Mouse (Mus musculus) embryonic facial prominence, embryonic 11.5 days (tissue): ENCODE measurements at regions not wholly inside any gene's neighbourhood (a gene's known extent, or its start where the extent isn't known, plus 50 kb on each side); places are given as distances from the start of the nearest gene placed in this dataset.

Experiments used
- ATAC-seq: fragments of 200-750 bp; cut with Nextera tagmentation; replicated peaks from 2 replicates; pipeline ENCODE4 v1.8.0; 2017; ENCODE audit warnings: low read depth; ENCODE audit not compliant: insufficient number of reproducible peaks, low FRiP score, low TSS enrichment
- DNase-seq: peaks from one replicate; pipeline ENCODE4 v3.0.0-alpha.2; 2015; ENCODE audit warnings: low spot score
- H3K27ac ChIP-seq: fragments of 300-500 bp; sonication (generic); replicated peaks from 2 replicates; pipeline ENCODE4 v1.5.1; 2014; ENCODE audit warnings: mild to moderate bottlenecking, low read depth, low read length, control low read depth
- H3K27me3 ChIP-seq: fragments of 300-500 bp; sonication (generic); 2 replicates; pipeline ENCODE4 v1.6.1; 2014; ENCODE audit warnings: mild to moderate bottlenecking, low read length, moderate library complexity, mixed read lengths; ENCODE audit not compliant: control insufficient read depth, insufficient read depth
- H3K36me3 ChIP-seq: fragments of 300-500 bp; sonication (generic); replicated peaks from 2 replicates; pipeline ENCODE4 v1.6.1; 2014; ENCODE audit warnings: low read depth, mild to moderate bottlenecking, low read length, moderate library complexity, mixed read lengths; ENCODE audit not compliant: control insufficient read depth, insufficient read depth
- H3K4me1 ChIP-seq: fragments of 300-500 bp; sonication (generic); 2 replicates; pipeline ENCODE4 v1.6.1; 2014; ENCODE audit warnings: low read length, mixed read lengths; ENCODE audit not compliant: control insufficient read depth, insufficient read depth
- H3K4me2 ChIP-seq: fragments of 300-500 bp; sonication (generic); 2 replicates; pipeline ENCODE4 v1.6.1; 2014; ENCODE audit warnings: low read depth, mild to moderate bottlenecking, control low read depth, low read length, moderate library complexity
- H3K4me3 ChIP-seq: fragments of 300-500 bp; sonication (generic); 2 replicates; pipeline ENCODE4 v1.5.1; 2014; ENCODE audit warnings: low read depth, low read length, control low read depth
- H3K9ac ChIP-seq: fragments of 300-500 bp; sonication (generic); replicated peaks from 2 replicates; pipeline ENCODE4 v1.6.1; 2014; ENCODE audit warnings: mild to moderate bottlenecking, control low read depth, low read length
- H3K9me3 ChIP-seq: fragments of 300-500 bp; sonication (generic); replicated peaks from 2 replicates; pipeline ENCODE4 v1.6.1; 2016; ENCODE audit warnings: mild to moderate bottlenecking, low read length, inconsistent platforms, mixed read lengths; ENCODE audit not compliant: control insufficient read depth
- WGBS: fragments of 180-500 bp; shearing (Covaris S2); extraction: QIAGEN DNeasy Blood & Tissue Kit; methylation state at CpG from one replicate; pipeline ENCODE4 v1.1.7; 2014; 5-methylcytosine and 5-hydroxymethylcytosine counted together

DNA sequence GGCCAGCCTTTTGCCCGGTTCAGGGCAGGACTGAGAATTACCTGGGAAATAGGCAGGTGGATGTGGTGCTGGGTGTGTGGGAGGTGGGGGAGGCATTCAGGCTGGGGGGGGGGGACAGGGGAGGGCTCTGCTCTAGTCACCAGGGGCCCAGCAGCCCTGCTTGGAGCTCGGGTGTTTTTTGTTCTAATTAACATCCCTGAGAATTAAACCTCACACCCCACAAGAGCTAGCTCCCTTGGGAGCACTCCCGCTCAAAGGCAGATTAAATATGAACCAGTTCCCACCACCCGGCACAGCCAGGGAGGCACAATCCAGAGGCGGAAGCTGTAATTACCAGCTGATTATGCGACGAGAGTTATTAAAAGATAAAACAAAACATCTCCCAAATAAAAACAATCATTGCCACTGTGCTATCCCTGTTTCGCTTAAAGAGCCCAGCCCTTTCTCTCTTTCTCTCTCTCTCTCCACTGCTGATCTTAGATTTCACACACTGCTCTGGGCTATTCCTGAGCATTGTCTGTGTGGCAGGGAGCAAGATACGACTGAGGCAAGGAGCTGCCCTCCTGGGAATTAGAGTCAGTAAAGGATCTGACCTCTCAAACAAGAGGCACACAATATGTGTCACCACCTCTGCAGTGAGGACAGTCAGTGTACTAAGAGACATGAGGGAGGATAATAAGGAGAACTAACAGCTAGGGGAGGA, 397.0 kb downstream of the Matn1 start:
- DNase-seq (no peak), ATAC-seq (no peak)
- H3K27me3 ChIP-seq: no peaks in the 10 kb centered on the region
- no peak overlapping the region for H3K4me2 ChIP-seq
- H3K4me3 ChIP-seq: no peak overlapping the region
- 28% methylated on average over 9 of the region's 9 CpGs for WGBS
- no peaks in the 10 kb centered on the region for H3K36me3 ChIP-seq
- no peaks in the 10 kb centered on the region for H3K9me3 ChIP-seq
- no peaks in the 10 kb centered on the region for H3K4me1 ChIP-seq
- H3K27ac ChIP-seq: no peak overlapping the region
- H3K9ac ChIP-seq: no peak overlapping the region

DNA sequence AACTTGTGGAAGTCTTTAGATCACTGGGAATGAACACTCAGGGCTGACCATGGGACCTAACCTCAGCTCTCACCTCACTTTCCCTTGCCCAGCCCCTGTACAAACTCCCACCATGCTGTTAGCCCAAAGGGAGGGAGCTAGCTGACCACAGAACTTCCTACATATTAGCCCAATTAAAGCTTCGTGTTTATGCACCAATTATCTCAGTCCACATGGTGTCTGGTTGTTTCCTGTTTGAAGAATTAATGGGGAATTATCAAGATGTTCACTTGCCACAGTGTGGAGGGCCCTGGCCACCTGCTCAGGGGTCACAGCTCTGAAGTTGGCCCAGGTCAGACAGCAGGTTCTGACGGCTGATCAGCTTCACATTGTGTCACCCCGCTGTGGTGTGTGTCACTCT, 402.5 kb downstream of the Matn1 start:
- Histone ChIP-seq H3K4me1 (no peaks in the 10 kb centered on the region), H3K4me3 (no peak overlapping the region), H3K9me3 (no peaks in the 10 kb centered on the region), H3K27me3 (no peaks in the 10 kb centered on the region), H3K4me2 (no peak overlapping the region), H3K9ac (no peak overlapping the region), H3K36me3 (no peaks in the 10 kb centered on the region), H3K27ac (no peak overlapping the region)
- DNase-seq: no peak
- WGBS: 50% methylated on average over 3 of the region's 3 CpGs
- no peak for ATAC-seq

DNA sequence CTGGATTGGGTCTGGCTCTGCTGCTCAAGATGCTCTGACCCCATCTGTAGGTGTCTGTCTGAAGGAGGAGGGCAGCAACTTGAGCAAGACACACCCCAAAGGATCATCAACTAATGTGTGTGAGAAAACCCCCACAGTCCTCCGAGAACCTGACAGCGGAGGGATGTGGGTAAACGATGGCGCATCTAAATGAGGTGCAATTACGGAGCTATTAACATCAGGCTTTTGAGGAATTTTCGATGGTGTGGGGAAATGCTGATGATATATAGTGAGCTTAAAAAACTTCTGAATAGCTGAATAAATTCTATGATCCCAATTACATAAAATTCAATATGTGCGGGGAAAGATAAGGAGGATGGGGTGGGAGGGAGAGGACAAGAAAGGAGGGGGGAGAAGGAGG, 406.1 kb downstream of the Matn1 start:
- Histone ChIP-seq H3K4me2 (no peak overlapping the region), H3K4me3 (no peak overlapping the region), H3K4me1 (no peaks in the 10 kb centered on the region), H3K9me3 (no peaks in the 10 kb centered on the region), H3K27ac (no peak overlapping the region), H3K36me3 (no peaks in the 10 kb centered on the region), H3K9ac (no peak overlapping the region), H3K27me3 (no peaks in the 10 kb centered on the region)
- no peak for DNase-seq
- ATAC-seq: no peak
- WGBS: 58% methylated on average over 7 of the region's 7 CpGs

DNA sequence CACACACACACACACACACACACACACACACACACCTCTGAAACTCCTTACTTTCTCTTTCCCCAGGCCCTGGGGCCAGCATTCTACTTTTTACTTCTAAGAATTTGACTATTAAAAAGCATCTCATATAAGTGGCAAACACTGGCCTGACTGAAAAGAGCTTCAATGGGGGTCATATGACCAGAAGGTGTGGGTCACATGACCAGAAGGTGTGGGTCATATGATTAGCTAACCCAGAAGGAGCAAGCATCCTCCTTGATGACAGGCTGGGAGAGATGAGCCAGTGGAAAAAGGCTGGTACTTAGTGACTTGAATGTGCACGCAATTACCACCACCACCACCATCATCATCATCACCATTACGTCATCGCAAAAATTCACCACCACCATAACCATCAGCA, 410.7 kb downstream of the Matn1 start:
- no peaks in the 10 kb centered on the region for H3K36me3 ChIP-seq
- H3K27me3 ChIP-seq: no peaks in the 10 kb centered on the region
- H3K9ac ChIP-seq: no peak overlapping the region
- no peaks in the 10 kb centered on the region for H3K9me3 ChIP-seq
- ATAC-seq: no peak
- no peak overlapping the region for H3K4me3 ChIP-seq
- no peak for DNase-seq
- no peaks in the 10 kb centered on the region for H3K4me1 ChIP-seq
- H3K27ac ChIP-seq: no peak overlapping the region
- WGBS: 90% methylated on average over 3 of the region's 3 CpGs
- no peak overlapping the region for H3K4me2 ChIP-seq

DNA sequence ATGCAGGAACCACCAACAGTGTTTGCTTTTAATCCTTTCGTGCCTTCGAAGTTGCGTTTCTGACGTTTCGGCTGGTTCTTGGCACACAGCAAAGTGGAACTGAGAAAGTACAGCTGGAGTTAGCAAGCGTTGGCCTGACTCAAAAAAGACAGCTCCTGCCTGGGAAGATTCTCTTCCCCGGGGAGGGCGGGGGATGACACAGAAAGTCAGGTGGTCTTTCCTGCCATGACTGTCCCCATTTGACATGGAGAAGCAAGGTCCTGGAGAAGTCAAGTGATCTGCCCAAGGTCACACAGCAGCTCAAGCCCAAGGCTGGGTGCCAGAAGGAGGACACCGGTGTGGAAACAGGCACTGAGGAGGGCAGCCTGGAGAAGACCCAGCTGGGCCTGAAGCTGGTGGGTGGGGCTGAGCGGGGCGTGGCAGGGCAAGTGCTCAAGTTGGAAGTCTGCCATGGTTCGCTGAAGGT, 411.4 kb downstream of the Matn1 start:
- H3K4me1 ChIP-seq: no peaks in the 10 kb centered on the region
- WGBS: 92% methylated on average over 12 of the region's 12 CpGs
- H3K9ac ChIP-seq: no peak overlapping the region
- no peak overlapping the region for H3K4me2 ChIP-seq
- no peak overlapping the region for H3K27ac ChIP-seq
- H3K27me3 ChIP-seq: no peaks in the 10 kb centered on the region
- ATAC-seq (no peak), DNase-seq (no peak)
- no peaks in the 10 kb centered on the region for H3K9me3 ChIP-seq
- H3K4me3 ChIP-seq: no peak overlapping the region
- H3K36me3 ChIP-seq: no peaks in the 10 kb centered on the region

DNA sequence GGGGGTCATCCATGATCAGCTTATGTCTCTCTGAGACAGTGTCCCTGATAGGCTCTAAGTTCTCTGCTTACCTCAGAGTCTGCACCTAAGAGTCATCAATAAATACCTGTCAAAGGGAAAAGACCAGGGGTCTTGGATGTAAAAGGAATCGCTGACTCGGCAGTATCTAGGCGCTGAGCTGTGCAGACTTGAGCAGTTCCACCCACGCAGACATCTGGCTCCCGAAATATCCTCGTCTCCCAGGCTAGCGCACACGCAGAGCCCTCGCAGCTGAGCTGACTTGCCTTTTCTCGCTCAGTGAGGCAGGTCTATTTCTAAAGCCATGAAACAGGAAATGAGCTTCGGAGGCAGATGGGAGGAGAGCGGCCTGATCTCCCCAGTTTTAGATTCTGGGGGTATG, 412.1 kb downstream of the Matn1 start:
- H3K4me1 ChIP-seq: no peaks in the 10 kb centered on the region
- H3K4me2 ChIP-seq: no peak overlapping the region
- no peak overlapping the region for H3K9ac ChIP-seq
- no peaks in the 10 kb centered on the region for H3K9me3 ChIP-seq
- H3K36me3 ChIP-seq: no peaks in the 10 kb centered on the region
- H3K27me3 ChIP-seq: no peaks in the 10 kb centered on the region
- no peak overlapping the region for H3K27ac ChIP-seq
- WGBS: 81% methylated on average over 12 of the region's 12 CpGs
- ATAC-seq (no peak), DNase-seq (no peak)
- H3K4me3 ChIP-seq: no peak overlapping the region

DNA sequence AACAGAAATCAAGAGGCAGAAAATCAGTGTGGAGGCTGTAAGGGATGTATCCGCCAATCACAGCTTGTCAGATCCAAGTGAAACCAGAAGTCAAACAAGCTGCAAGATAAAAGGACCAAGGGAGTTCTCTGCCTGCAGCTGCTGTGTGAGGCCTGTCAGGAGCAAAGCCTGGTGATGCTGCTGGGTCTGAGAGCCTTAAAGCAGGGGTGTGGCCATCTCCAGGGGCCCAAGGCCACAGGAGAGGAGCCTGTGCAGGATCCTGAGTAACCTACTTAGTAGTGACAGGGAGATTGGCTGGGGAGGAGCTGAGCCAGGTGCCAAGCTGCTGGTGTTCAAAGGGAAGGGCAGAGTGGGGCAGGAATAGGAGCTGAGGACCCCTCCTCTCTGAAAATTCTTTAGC, 418.8 kb downstream of the Matn1 start:
- Histone ChIP-seq H3K4me2 (no peak overlapping the region), H3K4me3 (no peak overlapping the region), H3K36me3 (no peaks in the 10 kb centered on the region), H3K27me3 (peaks cover 2% of the 10 kb centered on the region; the same call in 1 of the 2 replicates), H3K4me1 (no peaks in the 10 kb centered on the region), H3K9ac (no peak overlapping the region), H3K27ac (no peak overlapping the region), H3K9me3 (no peaks in the 10 kb centered on the region)
- DNase-seq (no peak), ATAC-seq (no peak)
- WGBS: 55% methylated on average over 1 of the region's 1 CpGs

DNA sequence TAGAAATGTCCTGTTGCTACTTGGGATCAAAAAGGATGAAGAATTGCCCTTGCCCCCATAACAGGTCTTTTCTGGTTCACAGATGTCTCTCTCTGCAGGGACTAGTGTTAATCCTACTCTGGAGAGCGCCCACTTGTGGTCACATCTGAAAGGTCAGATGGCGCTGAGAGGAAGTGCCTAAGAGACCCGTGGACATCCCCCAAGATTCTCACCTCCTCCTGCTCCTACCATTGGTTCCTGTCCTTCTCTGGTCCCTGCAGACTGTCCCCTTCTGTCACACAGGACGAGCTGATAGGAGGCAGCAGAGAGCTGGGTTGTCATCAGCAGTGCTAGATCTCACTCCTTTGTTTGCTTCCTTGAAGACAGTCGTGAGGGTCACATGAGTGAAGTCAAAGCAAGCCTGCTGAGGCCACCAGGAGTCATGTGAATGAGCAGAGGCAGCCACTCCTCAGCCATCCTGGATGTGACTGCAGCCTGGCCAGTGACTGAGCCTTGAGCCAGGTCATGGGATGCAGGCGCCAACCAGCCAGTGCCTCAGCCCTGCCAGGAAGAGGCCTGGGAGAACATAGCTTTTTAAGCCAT, 420.6 kb downstream of the Matn1 start:
- Histone ChIP-seq H3K27me3 (peaks cover 2% of the 10 kb centered on the region; the same call in 1 of the 2 replicates), H3K4me2 (no peak overlapping the region), H3K9me3 (no peaks in the 10 kb centered on the region), H3K9ac (no peak overlapping the region), H3K4me3 (no peak overlapping the region), H3K4me1 (no peaks in the 10 kb centered on the region), H3K27ac (no peak overlapping the region), H3K36me3 (no peaks in the 10 kb centered on the region)
- peak; percentile 56 for DNase-seq
- ATAC-seq: no peak
- WGBS: 30% methylated on average over 6 of the region's 6 CpGs
